Mouse (Mus musculus) G1E (cell line): ENCODE data around the gene Gnb4.

Experiments
- CTCF ChIP-seq: IDR thresholded peaks from 2 replicates; pipeline ENCODE4 v1.5.1; 2012; ENCODE audit warnings: low read depth, low read length, inconsistent platforms, mixed read lengths
- GATA1 ChIP-seq: IDR thresholded peaks from 2 replicates; pipeline ENCODE4 v1.6.1; 2012; ENCODE audit warnings: borderline replicate concordance, low read length, inconsistent platforms, mixed read lengths
- GATA2 ChIP-seq: IDR thresholded peaks from 2 replicates; pipeline ENCODE4 v1.6.1; 2012; ENCODE audit warnings: low read depth, low read length, inconsistent platforms, borderline replicate concordance
- POLR2AphosphoS5 ChIP-seq: IDR thresholded peaks from 2 replicates; pipeline ENCODE4 v1.6.1; 2012; ENCODE audit warnings: low read depth, low read length, inconsistent platforms; ENCODE audit not compliant: insufficient replicate concordance
- TAL1 ChIP-seq: conservative IDR thresholded peaks from 2 replicates; pipeline ENCODE4 v1.6.1; 2012; ENCODE audit warnings: low read depth, low read length, inconsistent platforms, mixed read lengths

DNA sequence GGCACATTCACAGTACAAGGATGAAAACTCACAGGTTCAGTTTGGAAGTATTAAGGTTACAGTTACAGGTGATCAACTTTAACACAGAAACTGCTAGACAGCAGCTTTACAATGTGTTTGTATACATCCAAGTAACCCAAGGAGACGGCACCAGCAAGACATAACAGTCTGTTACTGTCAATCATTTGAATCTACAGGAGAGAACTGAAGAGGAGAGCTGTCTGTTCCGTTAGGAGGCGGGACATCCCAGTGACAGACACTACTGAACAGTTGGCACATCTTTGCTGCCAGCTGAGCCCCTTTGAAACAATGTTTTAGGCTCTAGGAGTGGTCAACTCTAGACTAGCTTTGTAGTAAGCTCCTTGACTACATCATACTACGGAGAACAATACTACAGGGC, 32.9 kb downstream of the Gnb4 start:
- TF ChIP-seq TAL1 (no peak), CTCF (no peak), GATA1 (no peak), POLR2AphosphoS5 (no peak), GATA2 (no peak)
